Mouse (Mus musculus): ENCODE measurements around the gene Ccdc33. TPM values are rescaled to one million over a fixed set of nuclear protein-coding genes. Genes with fewer than 3 reads are reported as not detected.

The Ccdc33 gene
- total and polyA plus RNA-seq, 2 experiments from 2014 or later, result 0.27 to 1.4 TPM

DNA sequence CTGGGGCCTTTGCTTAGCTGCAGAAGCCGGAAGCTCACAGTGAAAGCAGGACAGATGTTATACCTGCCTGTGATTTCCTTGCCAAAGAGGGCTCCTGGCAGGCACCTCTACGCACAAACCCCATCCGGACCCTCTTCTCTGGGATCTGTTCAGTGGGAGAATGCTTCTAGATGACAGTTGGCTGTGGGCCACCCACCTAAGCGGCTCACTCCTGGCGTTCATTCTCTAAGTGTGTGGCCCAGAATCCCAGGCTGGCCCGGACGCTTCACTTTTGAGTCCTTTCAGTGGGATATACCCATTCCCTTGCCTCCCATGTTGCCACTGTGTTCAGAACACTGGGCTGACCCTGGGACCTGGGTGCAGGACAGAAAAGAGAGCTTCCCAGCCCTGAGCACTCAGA lies 31.8 kb downstream of the Ccdc33 start:
- Histone ChIP-seq H3K4me1 (ENCODE audit: insufficient read depth, low read length) (peaks cover 18% of the 10 kb centered on the region), H3K27me3 (ENCODE audit: insufficient read depth, low read length) (no peaks in the 10 kb centered on the region), H3K9ac (replicated peaks; ENCODE audit: low read length, poor library complexity, severe bottlenecking) (no peak overlapping the region), H3K27ac (ENCODE audit: low read depth, low read length) (no peak overlapping the region), H3K36me3 (ENCODE audit: insufficient read depth, low read length) (no peaks in the 10 kb centered on the region), H3K4me3 (ENCODE audit: low read depth, low read length) (no peak overlapping the region), H3K9me3 (ENCODE audit: low read length) (no peaks in the 10 kb centered on the region), H3K4me2 (ENCODE audit: low read depth, low read length, poor library complexity, severe bottlenecking) (no peak overlapping the region)
- ATAC-seq (ENCODE audit: low FRiP score) (no peak), DNase-seq (ENCODE audit: low spot score) (no peak)
- no peak for TF ChIP-seq CTCF (IDR thresholded peaks at IDR 0.05)
- WGBS, result 67% methylated on average over 7 of the region's 7 CpGs

DNA sequence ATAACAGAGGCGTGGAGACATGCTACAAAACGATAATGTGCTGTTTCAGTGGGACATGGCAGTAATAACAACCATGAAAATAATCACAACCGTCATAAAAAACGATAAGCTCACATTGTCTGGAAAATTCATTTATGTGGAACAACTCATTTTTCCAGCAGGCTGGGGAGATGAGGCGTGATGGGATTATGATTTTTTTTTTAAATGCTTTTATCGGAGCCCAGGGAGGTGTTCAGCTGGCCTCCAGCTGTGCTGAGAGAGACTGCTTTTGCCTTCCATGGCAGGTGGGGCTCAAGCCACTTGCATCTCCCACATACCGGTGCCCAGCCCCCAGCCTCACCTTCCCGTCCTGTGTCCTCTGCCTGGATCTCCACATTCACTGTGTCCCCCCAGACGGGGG lies 32.4 kb downstream of the Ccdc33 start:
- DNase-seq (ENCODE audit: low spot score) (no peak), ATAC-seq (ENCODE audit: low FRiP score) (no peak)
- no peak overlapping the region for H3K27ac ChIP-seq (ENCODE audit: low read depth, low read length)
- no peaks in the 10 kb centered on the region for H3K36me3 ChIP-seq (ENCODE audit: insufficient read depth, low read length)
- H3K9ac ChIP-seq (replicated peaks; ENCODE audit: low read length, poor library complexity, severe bottlenecking), result no peak overlapping the region
- no peak for TF ChIP-seq CTCF (IDR thresholded peaks at IDR 0.05)
- H3K4me1 ChIP-seq (ENCODE audit: insufficient read depth, low read length), result peaks cover 18% of the 10 kb centered on the region
- no peak overlapping the region for H3K4me2 ChIP-seq (ENCODE audit: low read depth, low read length, poor library complexity, severe bottlenecking)
- no peaks in the 10 kb centered on the region for H3K9me3 ChIP-seq (ENCODE audit: low read length)
- 20% methylated on average over 9 of the region's 9 CpGs for WGBS
- no peak overlapping the region for H3K4me3 ChIP-seq (ENCODE audit: low read depth, low read length)
- no peaks in the 10 kb centered on the region for H3K27me3 ChIP-seq (ENCODE audit: insufficient read depth, low read length)

DNA sequence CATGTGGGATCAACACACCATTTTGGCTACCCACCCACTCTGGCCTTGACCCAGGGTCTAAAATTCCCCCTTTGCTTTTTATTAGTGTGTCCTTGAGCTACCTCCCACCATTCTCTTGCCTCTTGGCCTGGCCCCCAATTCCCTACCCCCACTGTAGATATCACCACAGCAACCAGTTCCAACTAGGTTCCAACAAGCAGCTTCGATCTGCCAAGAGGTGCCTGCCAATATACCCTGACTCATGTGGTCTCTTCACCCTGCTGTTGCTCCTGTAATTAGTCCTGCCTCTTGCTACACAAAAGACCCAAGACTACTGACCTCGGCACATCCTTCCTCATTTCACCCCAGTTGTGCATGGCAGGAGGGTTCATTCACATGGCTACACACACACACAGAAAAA lies 33.5 kb downstream of the Ccdc33 start:
- Histone ChIP-seq H3K36me3 (ENCODE audit: insufficient read depth, low read length) (no peaks in the 10 kb centered on the region), H3K27me3 (ENCODE audit: insufficient read depth, low read length) (no peaks in the 10 kb centered on the region), H3K9ac (replicated peaks; ENCODE audit: low read length, poor library complexity, severe bottlenecking) (no peak overlapping the region), H3K27ac (ENCODE audit: low read depth, low read length) (no peak overlapping the region), H3K9me3 (ENCODE audit: low read length) (no peaks in the 10 kb centered on the region), H3K4me1 (ENCODE audit: insufficient read depth, low read length) (peaks cover 18% of the 10 kb centered on the region), H3K4me2 (ENCODE audit: low read depth, low read length, poor library complexity, severe bottlenecking) (no peak overlapping the region), H3K4me3 (ENCODE audit: low read depth, low read length) (no peak overlapping the region)
- ATAC-seq (ENCODE audit: low FRiP score), result peak; percentile 81
- peak; percentile 88 for DNase-seq (ENCODE audit: low spot score)
- WGBS, result 1% methylated on average over 2 of the region's 2 CpGs
- TF ChIP-seq CTCF (IDR thresholded peaks at IDR 0.05), result no peak

DNA sequence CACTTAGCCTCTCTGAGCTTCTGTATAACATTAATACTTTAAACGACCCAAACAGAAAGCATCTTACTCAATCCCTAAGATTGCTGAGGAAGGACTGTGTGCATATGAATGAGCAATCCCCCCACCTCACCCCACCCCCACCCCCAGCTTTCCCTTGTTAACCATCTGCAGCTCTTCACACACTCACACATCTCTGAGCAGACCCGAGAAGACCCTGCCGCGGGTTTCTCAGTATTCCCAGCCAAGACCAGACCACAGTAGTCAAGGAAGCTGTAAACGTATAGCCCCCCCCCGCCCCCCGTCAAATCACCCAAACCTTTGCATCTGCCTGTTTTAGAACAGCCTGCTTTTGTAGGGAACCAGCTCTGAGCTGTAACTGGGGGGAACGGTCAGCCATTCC lies 34.0 kb downstream of the Ccdc33 start:
- Histone ChIP-seq H3K4me3 (ENCODE audit: low read depth, low read length) (no peak overlapping the region), H3K9ac (replicated peaks; ENCODE audit: low read length, poor library complexity, severe bottlenecking) (no peak overlapping the region), H3K4me1 (ENCODE audit: insufficient read depth, low read length) (peaks cover 18% of the 10 kb centered on the region), H3K9me3 (ENCODE audit: low read length) (no peaks in the 10 kb centered on the region), H3K27ac (ENCODE audit: low read depth, low read length) (no peak overlapping the region), H3K4me2 (ENCODE audit: low read depth, low read length, poor library complexity, severe bottlenecking) (no peak overlapping the region), H3K36me3 (ENCODE audit: insufficient read depth, low read length) (no peaks in the 10 kb centered on the region), H3K27me3 (ENCODE audit: insufficient read depth, low read length) (no peaks in the 10 kb centered on the region)
- DNase-seq (ENCODE audit: low spot score), result no peak
- no peak for TF ChIP-seq CTCF (IDR thresholded peaks at IDR 0.05)
- WGBS, result 24% methylated on average over 8 of the region's 8 CpGs
- ATAC-seq (ENCODE audit: low FRiP score), result no peak

DNA sequence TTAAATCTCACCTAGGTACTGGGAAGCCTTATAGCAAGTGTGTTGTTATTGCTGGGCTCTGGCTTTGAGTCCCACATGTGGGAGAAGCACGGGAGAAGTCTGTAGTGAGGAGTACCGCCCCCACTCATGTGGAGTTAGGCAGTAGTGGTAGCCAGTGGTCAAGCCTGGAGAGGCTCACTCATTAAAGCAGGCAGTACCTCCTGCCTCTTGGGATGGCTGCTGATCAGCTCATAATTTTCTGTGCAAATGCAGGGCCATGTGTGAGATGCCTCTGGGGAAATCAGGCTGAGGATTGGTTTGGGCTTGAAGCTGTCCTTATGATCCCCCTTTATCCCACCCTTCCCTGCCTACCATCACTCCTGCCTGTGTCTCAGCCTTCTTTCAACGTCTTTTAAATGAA lies 44.1 kb downstream of the Ccdc33 start:
- WGBS, result 40% methylated on average over 3 of the region's 3 CpGs
- no peak for TF ChIP-seq CTCF (IDR thresholded peaks at IDR 0.05)
- no peak overlapping the region for H3K4me2 ChIP-seq (ENCODE audit: low read depth, low read length, poor library complexity, severe bottlenecking)
- DNase-seq (ENCODE audit: low spot score) (peak; percentile 29), ATAC-seq (ENCODE audit: low FRiP score) (no peak)
- H3K36me3 ChIP-seq (ENCODE audit: insufficient read depth, low read length), result no peaks in the 10 kb centered on the region
- no peak overlapping the region for H3K4me3 ChIP-seq (ENCODE audit: low read depth, low read length)
- H3K27ac ChIP-seq (ENCODE audit: low read depth, low read length), result no peak overlapping the region
- H3K27me3 ChIP-seq (ENCODE audit: insufficient read depth, low read length), result no peaks in the 10 kb centered on the region
- no peaks in the 10 kb centered on the region for H3K4me1 ChIP-seq (ENCODE audit: insufficient read depth, low read length)
- H3K9ac ChIP-seq (replicated peaks; ENCODE audit: low read length, poor library complexity, severe bottlenecking), result no peak overlapping the region
- no peaks in the 10 kb centered on the region for H3K9me3 ChIP-seq (ENCODE audit: low read length)

DNA sequence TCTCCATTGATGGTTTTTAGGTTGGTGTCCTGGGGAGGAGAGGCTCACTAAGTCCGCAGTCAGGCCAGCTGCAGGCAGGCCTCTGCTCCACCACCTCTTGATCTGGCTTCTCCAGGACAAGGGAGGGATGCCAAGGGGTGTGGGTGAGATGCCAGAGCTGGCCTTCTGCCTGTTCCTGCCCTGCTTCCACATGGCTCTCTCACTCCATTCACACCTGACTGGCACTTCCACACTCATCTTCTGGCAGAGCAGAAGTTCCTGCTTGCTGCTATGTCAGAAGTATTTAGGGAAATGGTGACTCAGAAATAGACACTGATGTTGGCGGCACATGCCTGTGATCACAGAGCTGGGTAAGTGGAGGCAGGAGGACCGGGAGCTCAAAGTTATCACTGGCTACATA lies 51.1 kb downstream of the Ccdc33 start:
- DNase-seq (ENCODE audit: low spot score) (peak; percentile 33), ATAC-seq (ENCODE audit: low FRiP score) (no peak)
- no peak for TF ChIP-seq CTCF (IDR thresholded peaks at IDR 0.05)
- H3K4me3 ChIP-seq (ENCODE audit: low read depth, low read length), result no peak overlapping the region
- no peak overlapping the region for H3K27ac ChIP-seq (ENCODE audit: low read depth, low read length)
- no peaks in the 10 kb centered on the region for H3K9me3 ChIP-seq (ENCODE audit: low read length)
- H3K36me3 ChIP-seq (ENCODE audit: insufficient read depth, low read length), result no peaks in the 10 kb centered on the region
- no peak overlapping the region for H3K4me2 ChIP-seq (ENCODE audit: low read depth, low read length, poor library complexity, severe bottlenecking)
- H3K27me3 ChIP-seq (ENCODE audit: insufficient read depth, low read length), result no peaks in the 10 kb centered on the region
- H3K4me1 ChIP-seq (ENCODE audit: insufficient read depth, low read length), result peaks cover 20% of the 10 kb centered on the region
- WGBS, result 82% methylated on average over 3 of the region's 3 CpGs
- no peak overlapping the region for H3K9ac ChIP-seq (replicated peaks; ENCODE audit: low read length, poor library complexity, severe bottlenecking)
